ENCODE assay signal across 21 mouse cellular contexts in the genomic region with DNA sequence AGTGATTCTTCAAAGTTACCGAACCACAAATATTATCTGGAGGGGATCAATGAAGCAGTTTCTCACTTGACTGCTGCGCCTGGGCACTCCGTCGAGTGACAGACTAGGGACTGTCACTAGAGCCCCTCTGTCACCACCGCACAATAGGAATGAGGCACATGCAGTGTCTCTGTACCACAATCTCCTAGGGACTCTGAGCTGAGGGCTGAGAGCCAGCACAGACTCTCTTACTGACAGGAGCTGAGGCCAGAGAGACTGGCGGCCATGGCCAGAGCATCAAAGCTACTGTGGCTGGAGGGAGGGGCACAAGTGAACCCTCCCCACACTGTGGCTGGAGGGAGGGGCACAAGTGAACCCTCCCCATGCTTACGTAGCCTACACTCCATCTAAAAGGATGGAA.
DNase-seq lines count a peak whose midpoint lies in the region; ATAC-seq and TF ChIP-seq lines count a peak whose summit lies in the region.
"Had no signal": no experiment of that assay in that cellular context is flagged by ENCODE, and none has a peak within 500 bp of the region (broad histone marks: within the 10 kb centered on the region; RNA-seq: fewer than 3 reads in every experiment).

No protein-coding gene starts in this region.

- 37% methylated on average over 7 of the region's 7 CpGs for WGBS in forebrain, embryonic 10.5 days
- WGBS in forebrain, postnatal 0 days, result 25% methylated on average over 7 of the region's 7 CpGs
- 16% methylated on average over 7 of the region's 7 CpGs for WGBS in forebrain, embryonic 14.5 days
- 21% methylated on average over 7 of the region's 7 CpGs for whole genome bisulfite sequencing in hindbrain, embryonic 15.5 days
- 17% methylated on average over 7 of the region's 7 CpGs for WGBS in midbrain, embryonic 15.5 days

- H3K4me1 ChIP-seq in forebrain, embryonic 10.5 days, result peaks cover 44% of the 10 kb centered on the region
- no peaks in the 10 kb centered on the region for H3K4me1 ChIP-seq in forebrain, postnatal 0 days (ENCODE audit: insufficient read depth)
- peaks cover 26% of the 10 kb centered on the region for H3K4me1 ChIP-seq in forebrain, embryonic 14.5 days (ENCODE audit: control insufficient read depth, insufficient read depth, low read length)
- H3K4me1 ChIP-seq in hindbrain, embryonic 15.5 days (replicated peaks), result 0 out of 2 replicates have a peak, but pooled peaks cover 5% of the 10 kb centered on the region
- H3K4me1 ChIP-seq in midbrain, embryonic 15.5 days, result peaks cover 9% of the 10 kb centered on the region
- H3K4me1 ChIP-seq: embryonic facial prominence, embryonic 15.5 days; liver, embryonic 12.5 days had no signal

- ATAC-seq in forebrain, postnatal 0 days, result no peak
- peak; percentile 57; the same call in 1 of the 2 replicates for ATAC-seq in forebrain, embryonic 14.5 days
- ATAC-seq in hindbrain, embryonic 15.5 days (ENCODE audit: low FRiP score, low read depth), result peak; percentile 54; the same call in 1 of the 2 replicates
- ATAC-seq in midbrain, embryonic 15.5 days (replicated peaks), result peak; percentile 48; the same call in 1 of the 2 replicates
- ATAC-seq: CD4-positive, CD25-positive, alpha-beta regulatory T cell, adult 4 months; intestine, embryonic 16.5 days; liver, embryonic 12.5 days had no signal

- no peak overlapping the region for H3K4me2 ChIP-seq in forebrain, postnatal 0 days (ENCODE audit: low read depth)
- no peak overlapping the region for H3K4me2 ChIP-seq in forebrain, embryonic 14.5 days (ENCODE audit: low read length)
- H3K4me2 ChIP-seq in hindbrain, embryonic 15.5 days, result no peak overlapping the region
- no peak overlapping the region for H3K4me2 ChIP-seq in midbrain, embryonic 15.5 days
- H3K4me2 ChIP-seq: embryonic facial prominence, embryonic 15.5 days; heart, embryonic 13.5 days; liver, embryonic 12.5 days had no signal

- TF ChIP-seq CTCF in forebrain, postnatal 0 days (IDR thresholded peaks at IDR 0.05; ENCODE audit: low read depth), result no peak

- H3K27me3 ChIP-seq in forebrain, embryonic 10.5 days (ENCODE audit: poor library complexity, severe bottlenecking), result peaks cover 58% of the 10 kb centered on the region
- no peaks in the 10 kb centered on the region for H3K27me3 ChIP-seq in forebrain, postnatal 0 days (ENCODE audit: insufficient read depth, low read length)
- H3K27me3 ChIP-seq in forebrain, embryonic 14.5 days (replicated peaks; ENCODE audit: control insufficient read depth, insufficient read depth, low read length), result no peaks in the 10 kb centered on the region
- H3K27me3 ChIP-seq in hindbrain, embryonic 15.5 days, result peaks cover 23% of the 10 kb centered on the region
- peaks cover 22% of the 10 kb centered on the region; the same call in 1 of the 2 replicates for H3K27me3 ChIP-seq in midbrain, embryonic 15.5 days (replicated peaks)
- H3K27me3 ChIP-seq: embryonic facial prominence, embryonic 15.5 days had no signal

- DNase-seq in forebrain, embryonic 10.5 days (ENCODE audit: extremely low spot score, low spot score), result no peak
- no peak for DNase-seq in forebrain, postnatal 0 days
- peak; percentile 55 for DNase-seq in forebrain, embryonic 14.5 days (ENCODE audit: low spot score)
- no peak for DNase-seq in retina, embryonic 14.5 days (ENCODE audit: low spot score)
- no peak for DNase-seq in cerebellum, postnatal 10 days
- DNase-seq in spleen, postnatal 14 days (ENCODE audit: low spot score in 2 of 2), result no peak
- DNase-seq: cerebellum, adult 9-11 months; gastrocnemius, postnatal 36 days; heart, postnatal 36 days; retina, postnatal 1 day; thymus, adult 2 months had no signal

- H3K36me3 ChIP-seq in forebrain, embryonic 10.5 days (replicated peaks), result no peaks in the 10 kb centered on the region
- no peaks in the 10 kb centered on the region for H3K36me3 ChIP-seq in forebrain, postnatal 0 days (ENCODE audit: insufficient read depth)
- no peaks in the 10 kb centered on the region for H3K36me3 ChIP-seq in forebrain, embryonic 14.5 days (ENCODE audit: control insufficient read depth, insufficient read depth, low read length)
- H3K36me3 ChIP-seq in hindbrain, embryonic 15.5 days, result no peaks in the 10 kb centered on the region
- H3K36me3 ChIP-seq in midbrain, embryonic 15.5 days (replicated peaks), result no peaks in the 10 kb centered on the region
- H3K36me3 ChIP-seq: embryonic facial prominence, embryonic 15.5 days; G1E; heart, embryonic 13.5 days; liver, embryonic 12.5 days had no signal

- no peak overlapping the region for H3K9ac ChIP-seq in forebrain, postnatal 0 days
- H3K9ac ChIP-seq in forebrain, embryonic 14.5 days (ENCODE audit: low read length), result no peak overlapping the region
- no peak overlapping the region for H3K9ac ChIP-seq in hindbrain, embryonic 15.5 days
- H3K9ac ChIP-seq in midbrain, embryonic 15.5 days, result no peak overlapping the region
- H3K9ac ChIP-seq: embryonic facial prominence, embryonic 15.5 days; heart, embryonic 13.5 days; liver, embryonic 12.5 days had no signal

- peak overlapping the region; percentile 83 for H3K27ac ChIP-seq in forebrain, embryonic 10.5 days
- H3K27ac ChIP-seq in forebrain, postnatal 0 days (ENCODE audit: low read depth, low read length), result no peak overlapping the region
- H3K27ac ChIP-seq in forebrain, embryonic 14.5 days (ENCODE audit: low read depth, low read length), result peak overlapping the region; percentile 49; the same call in 1 of the 2 replicates
- H3K27ac ChIP-seq in hindbrain, embryonic 15.5 days (replicated peaks), result no peak overlapping the region
- H3K27ac ChIP-seq in midbrain, embryonic 15.5 days, result no peak overlapping the region
- H3K27ac ChIP-seq: embryonic facial prominence, embryonic 15.5 days; heart, embryonic 13.5 days; kidney, postnatal 0 days; layer of hippocampus, adult 2 months; liver, embryonic 12.5 days had no signal

- no peak overlapping the region for H3K4me3 ChIP-seq in forebrain, embryonic 10.5 days
- no peak overlapping the region for H3K4me3 ChIP-seq in forebrain, postnatal 0 days (ENCODE audit: low read depth, low read length)
- no peak overlapping the region for H3K4me3 ChIP-seq in forebrain, embryonic 14.5 days (ENCODE audit: low read depth, low read length)
- H3K4me3 ChIP-seq in hindbrain, embryonic 15.5 days, result no peak overlapping the region
- H3K4me3 ChIP-seq in midbrain, embryonic 15.5 days, result no peak overlapping the region
- H3K4me3 ChIP-seq: embryonic facial prominence, embryonic 15.5 days; heart, embryonic 13.5 days; layer of hippocampus, adult 2 months; liver, embryonic 12.5 days had no signal

- no peaks in the 10 kb centered on the region for H3K9me3 ChIP-seq in forebrain, embryonic 10.5 days
- H3K9me3 ChIP-seq in forebrain, postnatal 0 days (ENCODE audit: low read length), result no peaks in the 10 kb centered on the region
- no peaks in the 10 kb centered on the region for H3K9me3 ChIP-seq in forebrain, embryonic 14.5 days (replicated peaks; ENCODE audit: control insufficient read depth, low read length)
- no peaks in the 10 kb centered on the region for H3K9me3 ChIP-seq in hindbrain, embryonic 15.5 days
- H3K9me3 ChIP-seq in midbrain, embryonic 15.5 days, result no peaks in the 10 kb centered on the region
- H3K9me3 ChIP-seq: embryonic facial prominence, embryonic 15.5 days; heart, embryonic 13.5 days; liver, embryonic 12.5 days had no signal

Comparison
In these comparisons a context has a peak if more than half of its experiments do, and no peak if none do; other contexts are left out.
1. H3K27ac ChIP-seq: peak in forebrain, embryonic 10.5 days (single experiment) and forebrain, embryonic 14.5 days (single experiment); none in forebrain, postnatal 0 days (single experiment), hindbrain, embryonic 15.5 days (single experiment) and midbrain, embryonic 15.5 days (single experiment).